Mouse (Mus musculus) CD8-positive naive resting alpha-beta T cell, adult 57 days (primary cell): ENCODE results near the gene Gm21905. TPM values are rescaled to one million over a fixed set of nuclear protein-coding genes. Genes with fewer than 3 reads are reported as not detected.

Experiments
- total RNA-seq: library from RNA; stranded (reverse); gene quantifications from one replicate; pipeline ENCODE4 v1.2.4, GENCODE M21; 2023

Gm21905 gene
- total RNA-seq: not detected

DNA sequence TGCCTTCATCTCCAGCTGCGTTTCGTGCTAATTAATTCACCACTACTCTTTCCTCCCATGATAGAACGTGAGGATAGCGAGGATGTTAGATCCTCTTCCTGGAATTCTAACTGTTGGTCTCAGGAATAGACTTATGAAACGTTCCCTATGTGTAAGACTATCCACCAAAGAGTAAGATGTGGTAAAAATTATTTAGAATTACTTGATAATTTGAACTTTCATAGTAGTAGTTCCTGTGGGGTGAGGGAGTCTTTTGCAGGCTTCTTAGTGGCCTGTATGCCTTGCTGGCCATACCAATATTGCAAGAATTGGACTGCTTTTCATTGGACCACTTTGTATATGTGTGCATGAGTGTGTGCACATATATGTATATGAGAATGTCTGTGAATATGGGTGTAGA, at the start of gene Gm21905:
Gene Gm21905 (minus strand): TSS at position 101 of the 400 bp plus-strand sequence.

DNA sequence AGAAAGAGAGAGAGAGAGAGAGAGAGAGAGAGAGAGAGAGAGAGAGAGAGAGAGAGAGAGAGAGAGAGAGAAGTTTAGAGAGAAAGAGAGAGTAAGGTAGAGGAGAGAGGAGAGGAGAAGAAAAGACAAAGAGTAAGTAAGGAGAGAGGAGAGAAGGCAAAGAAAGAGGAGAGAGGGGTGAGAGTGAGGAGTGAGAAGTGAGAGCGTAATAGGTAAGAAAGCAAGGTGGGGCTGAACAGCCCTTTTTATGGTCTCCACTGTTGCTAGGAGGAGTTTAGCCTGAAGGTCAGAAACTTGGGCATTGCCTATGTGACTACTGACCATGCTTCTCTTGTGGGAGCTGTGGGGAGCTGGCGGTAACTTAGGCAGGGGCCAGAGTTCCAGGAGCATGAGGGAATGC, 4.9 kb downstream of the Gm21905 start, which contains the start of gene Gm5108:
Gene Gm5108 (plus strand): TSS at position 301 of the 400 bp plus-strand sequence.

Other genes starting within 250 kb of the Gm21905 start
- gene Atp8a1, start 99.0 kb downstream of the Gm21905 start, total RNA-seq: 73.5 TPM
- gene Gm5108, start 4.8 kb downstream of the Gm21905 start, total RNA-seq: not detected
- gene Grxcr1, start 85.4 kb upstream of the Gm21905 start, total RNA-seq: not detected